Mouse (Mus musculus) liver, embryonic 14.5 days (tissue): ENCODE data around the gene Acot5. TPM values are rescaled to one million over a fixed set of nuclear protein-coding genes. Genes with fewer than 3 reads are reported as not detected.
"Not testable (repeated sequence)": the region's sequence is repeated elsewhere in the genome, so short reads cannot be mapped to it uniquely, and the experiment has no call there.

Source experiments
- ATAC-seq: fragments of 200-750 bp; cut with Nextera tagmentation; 2 replicates; pipeline ENCODE4 v1.8.0; 2017; ENCODE audit warnings: moderate number of reproducible peaks, mild to moderate bottlenecking, moderate library complexity; ENCODE audit not compliant: insufficient read depth
- DNase-seq, 3 experiments: peaks; one replicate each; pipeline ENCODE4 v3.0.0-alpha.2; 2012 to 2013; ENCODE audit warnings: low read depth in 3 of 3, low spot score in 3 of 3
- H3K27ac ChIP-seq: fragments of 300-500 bp; sonication (generic); 2 replicates; pipeline ENCODE4 v1.5.1; 2014; ENCODE audit warnings: moderate library complexity, mild to moderate bottlenecking, control low read depth, inconsistent platforms
- H3K27me3 ChIP-seq: fragments of 300-500 bp; sonication (generic); 2 replicates; pipeline ENCODE4 v1.6.1; 2014; ENCODE audit warnings: mild to moderate bottlenecking, low read length, moderate library complexity; ENCODE audit not compliant: control insufficient read depth, insufficient read depth
- H3K36me3 ChIP-seq: fragments of 300-500 bp; sonication (generic); replicated peaks from 2 replicates; pipeline ENCODE4 v1.6.1; 2014; ENCODE audit warnings: low read depth; ENCODE audit not compliant: control insufficient read depth, insufficient read depth
- H3K4me1 ChIP-seq, 2 experiments: fragments of 200-500 bp in 1 of 2; fragments of 300-500 bp in 1 of 2; sonication (generic) in 1 of 2; replicated peaks; 2 replicates each; pipeline ENCODE4 v1.6.1; 2012 to 2014; ENCODE audit warnings: antibody characterized with exemption in 1 of 2, inconsistent platforms in 1 of 2, low read length in 1 of 2; ENCODE audit not compliant: control insufficient read depth in 2 of 2, insufficient read depth in 2 of 2
- H3K4me2 ChIP-seq: fragments of 300-500 bp; sonication (generic); 2 replicates; pipeline ENCODE4 v1.6.1; 2014; ENCODE audit warnings: low read depth, mild to moderate bottlenecking, control low read depth, moderate library complexity
- H3K4me3 ChIP-seq, 2 experiments: fragments of 200-500 bp in 1 of 2; fragments of 300-500 bp in 1 of 2; sonication (generic) in 1 of 2; 2 replicates each; pipeline ENCODE4 v1.5.1; 2012 to 2014; ENCODE audit warnings: low read depth in 2 of 2, low read length in 2 of 2, mild to moderate bottlenecking in 2 of 2, control low read depth in 1 of 2, inconsistent platforms in 1 of 2, moderate library complexity in 1 of 2; ENCODE audit not compliant: insufficient read depth in 1 of 2
- H3K9ac ChIP-seq: fragments of 300-500 bp; sonication (generic); replicated peaks from 2 replicates; pipeline ENCODE4 v1.6.1; 2014; ENCODE audit warnings: mild to moderate bottlenecking, control low read depth, moderate library complexity
- H3K9me3 ChIP-seq: fragments of 300-500 bp; sonication (generic); 2 replicates; pipeline ENCODE4 v1.6.1; 2016; ENCODE audit warnings: low read length, mixed read lengths; ENCODE audit not compliant: control insufficient read depth
- CTCF ChIP-seq: IDR thresholded peaks from 2 replicates; pipeline ENCODE4 v1.5.1; 2016; ENCODE audit warnings: antibody characterized with exemption, low read depth, control low read depth
- EP300 ChIP-seq: IDR thresholded peaks from 2 replicates; pipeline ENCODE4 v1.6.1; 2016; ENCODE audit warnings: antibody characterized with exemption, low read depth
- WGBS: fragments of 180-500 bp; shearing (Covaris S2); extraction: QIAGEN DNeasy Blood & Tissue Kit; methylation state at CpG from one replicate; pipeline ENCODE4 v1.1.7; 2014; ENCODE audit not compliant: insufficient replicate concordance; 5-methylcytosine and 5-hydroxymethylcytosine counted together
- polyA plus RNA-seq, 2 experiments: library from polyadenylated mRNA; depleted of rRNA in 1 of 2; stranded (reverse) in 1 of 2; unstranded in 1 of 2; fragments of >200 nt; fragmentation: Nextera tagmentation in 1 of 2; extraction: Ambion mirVana in 1 of 2; gene quantifications; 2 replicates each; pipeline versions ENCODE4 v1.2.1 to v1.2.3; 2012 to 2014

The Acot5 gene
- polyA plus RNA-seq (2012; rRNA removed) (not detected in 2 replicates), polyA plus RNA-seq (2014; fragmentation: Nextera tagmentation; extraction: Ambion mirVana) (not detected in 2 replicates)

- peak within 1 kb of the TSS; percentile 41 for H3K4me2 ChIP-seq
- H3K4me3 ChIP-seq, result peak within 1 kb of the TSS; percentile 1 to 28
- H3K4me1 ChIP-seq, result no peaks in the 10 kb centered on the region
- no peaks in the 10 kb centered on the region for H3K36me3 ChIP-seq
- H3K9me3 ChIP-seq, result no peaks in the 10 kb centered on the region
- no peak within 1 kb of the TSS for H3K9ac ChIP-seq
- DNase-seq (no peak), ATAC-seq (no peak)
- no peak for TF ChIP-seq CTCF
- no peak within 1 kb of the TSS for H3K27ac ChIP-seq
- 47% methylated on average over 9 of the region's 9 CpGs for WGBS
- H3K27me3 ChIP-seq, result peaks cover 14% of the 10 kb centered on the region
These were observed at the start of gene Acot5 for GRCm38 (mm10) chr12:84068986-84069385. Acot5 (plus strand) TSS chr12:84069325.

- DNase-seq (peak in 2 of 3 experiments; percentile 44 to 52), ATAC-seq (peak; percentile 76)
- 55% methylated on average over 7 of the region's 7 CpGs for WGBS
- 0 out of 2 replicates have a peak, but pooled peaks have one; percentile 12 for TF ChIP-seq EP300
- H3K27me3 ChIP-seq, H3K4me3 ChIP-seq, H3K36me3 ChIP-seq, H3K4me2 ChIP-seq, H3K4me1 ChIP-seq, H3K27ac ChIP-seq, H3K9me3 ChIP-seq, H3K9ac ChIP-seq: not testable (repeated sequence)
These were observed 48.6 kb upstream of the Acot5 start for GRCm38 (mm10) chr12:84020528-84020927.

- ATAC-seq, H3K9me3 ChIP-seq, H3K4me1 ChIP-seq, DNase-seq, H3K4me2 ChIP-seq, H3K4me3 ChIP-seq, H3K27ac ChIP-seq, H3K9ac ChIP-seq, H3K36me3 ChIP-seq, H3K27me3 ChIP-seq: not testable (repeated sequence)
- WGBS, result 85% methylated on average over 4 of the region's 4 CpGs
These were observed 46.9 kb upstream of the Acot5 start for GRCm38 (mm10) chr12:84022266-84022665.

GRCm38 (mm10) chr12:84023052-84023745 is 45.9 kb upstream of the Acot5 start:
- Histone ChIP-seq H3K36me3 (no peaks in the 10 kb centered on the region), H3K4me3 (no peak overlapping the region), H3K27me3 (no peaks in the 10 kb centered on the region), H3K27ac (no peak overlapping the region), H3K4me2 (no peak overlapping the region), H3K4me1 (peaks cover 0 to 8% of the 10 kb centered on the region in 2 experiments; a peak in 2 of 4 replicates), H3K9me3 (no peaks in the 10 kb centered on the region), H3K9ac (no peak overlapping the region)
- no peak for ATAC-seq
- 56% methylated on average over 9 of the region's 9 CpGs for WGBS
- no peak for DNase-seq
- TF ChIP-seq EP300 (no peak), CTCF (no peak)

- Histone ChIP-seq H3K9me3 (no peaks in the 10 kb centered on the region), H3K4me2 (no peak overlapping the region), H3K4me1 (peaks cover 0 to 8% of the 10 kb centered on the region in 2 experiments; a peak in 2 of 4 replicates), H3K36me3 (no peaks in the 10 kb centered on the region), H3K27ac (no peak overlapping the region), H3K4me3 (no peak overlapping the region), H3K27me3 (no peaks in the 10 kb centered on the region), H3K9ac (no peak overlapping the region)
- 74% methylated on average over 7 of the region's 7 CpGs for WGBS
- ATAC-seq, result no peak
- TF ChIP-seq CTCF, result no peak
- TF ChIP-seq EP300, result no peak
- no peak for DNase-seq
These were observed 43.2 kb upstream of the Acot5 start for GRCm38 (mm10) chr12:84025888-84026287.

- H3K27me3 ChIP-seq, H3K27ac ChIP-seq, H3K9me3 ChIP-seq, DNase-seq, H3K4me1 ChIP-seq, H3K9ac ChIP-seq, ATAC-seq, H3K4me2 ChIP-seq, H3K36me3 ChIP-seq, H3K4me3 ChIP-seq: not testable (repeated sequence)
- WGBS, result 42% methylated on average over 3 of the region's 3 CpGs
These were observed 40.8 kb upstream of the Acot5 start for GRCm38 (mm10) chr12:84028328-84028727.

GRCm38 (mm10) chr12:84029043-84029442 is 40.1 kb upstream of the Acot5 start:
- H3K27ac ChIP-seq, H3K27me3 ChIP-seq, DNase-seq, ATAC-seq, H3K4me1 ChIP-seq, H3K9me3 ChIP-seq, H3K9ac ChIP-seq, H3K36me3 ChIP-seq, H3K4me3 ChIP-seq, H3K4me2 ChIP-seq: not testable (repeated sequence)
- 93% methylated on average over 1 of the region's 1 CpGs for WGBS
